Mouse (Mus musculus) spleen, embryonic (tissue): ENCODE data around the gene Casq1.

Experiments
- CTCF ChIA-PET: fragments of 350-600 bp; sonication (Branson Sonifier 250); formaldehyde crosslinking; loops from one replicate; lab custom pipeline; 2022; lab: Charles Lee

The Casq1 gene

DNA sequence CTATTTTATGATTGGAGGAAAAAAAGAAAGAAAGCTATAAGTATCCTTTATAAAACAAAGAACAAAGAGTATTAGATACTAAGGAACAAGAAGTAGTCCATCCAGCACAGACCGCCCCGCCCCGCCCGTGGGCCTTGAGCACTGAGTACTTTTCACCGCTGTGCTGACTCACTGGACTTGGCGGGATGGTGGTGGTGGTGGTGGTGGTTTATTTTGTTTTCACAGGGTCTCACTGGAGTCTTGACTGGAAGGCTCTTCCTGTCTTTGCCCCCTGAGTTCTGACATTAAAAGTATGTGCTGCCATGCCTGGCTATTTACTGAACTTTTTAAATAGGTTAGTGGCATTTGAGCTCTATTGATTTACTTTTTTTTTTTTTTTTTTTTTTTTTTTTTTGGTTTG is 36.6 kb downstream of the Casq1 start:
- CTCF ChIA-PET = interaction anchor here (0.6 kb wide), 2 partner anchors 67 to 298 kb away, joined by 4 read pairs; no protein-coding TSS in a partner anchor

GRCm38 (mm10) chr1:172181777-172182176 is 37.9 kb downstream of the Casq1 start:
- CTCF ChIA-PET = interaction anchor here (0.8 kb wide), 1 partner anchor 76 kb away, joined by 3 read pairs; no protein-coding TSS in a partner anchor

DNA sequence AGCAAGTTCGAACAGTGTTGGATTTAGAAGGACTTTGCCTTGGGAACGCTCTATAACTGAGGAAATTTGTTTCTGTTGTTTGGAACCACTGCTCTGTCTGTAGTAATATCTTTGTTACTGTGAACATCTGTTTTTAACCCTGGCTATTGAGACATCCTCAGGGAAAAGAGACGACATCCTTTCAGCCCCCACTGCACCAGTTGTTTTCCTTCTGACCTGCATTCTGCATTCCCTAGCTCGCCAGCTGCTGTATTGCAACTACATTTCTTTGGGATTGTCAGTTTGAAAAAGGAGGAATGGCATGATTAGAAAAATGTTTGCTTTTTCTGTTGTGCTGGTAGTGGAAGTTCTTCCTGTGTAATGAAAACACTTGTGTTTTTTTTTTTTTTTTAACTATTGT is 38.8 kb downstream of the Casq1 start:
- CTCF ChIA-PET = interaction anchor here (0.7 kb wide), 1 partner anchor 45 kb away, joined by 6 read pairs; no protein-coding TSS in a partner anchor

DNA sequence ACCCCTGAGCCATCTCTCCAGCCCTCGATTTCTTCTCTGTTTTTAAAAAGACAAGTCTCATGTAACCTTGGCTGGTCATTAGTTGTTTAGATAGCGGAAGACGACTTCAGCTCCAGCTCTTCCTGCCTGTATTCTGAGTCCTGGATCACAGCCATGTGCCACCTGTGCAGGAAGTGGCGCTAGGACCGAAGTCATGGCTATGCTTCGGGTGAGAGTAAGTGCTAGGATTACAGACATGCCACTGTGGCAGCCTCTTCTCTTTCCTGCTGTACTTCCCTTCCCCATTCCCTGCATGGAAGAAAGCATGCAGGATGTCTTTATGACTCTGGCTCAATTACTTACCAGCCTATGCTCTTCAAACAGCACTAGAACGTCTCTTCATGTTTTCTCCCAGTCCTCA is 40.6 kb downstream of the Casq1 start:
- CTCF ChIA-PET = interaction anchor here (0.6 to 0.7 kb wide), 2 partner anchors 9 to 130 kb away, joined by 4 read pairs; no protein-coding TSS in a partner anchor

DNA sequence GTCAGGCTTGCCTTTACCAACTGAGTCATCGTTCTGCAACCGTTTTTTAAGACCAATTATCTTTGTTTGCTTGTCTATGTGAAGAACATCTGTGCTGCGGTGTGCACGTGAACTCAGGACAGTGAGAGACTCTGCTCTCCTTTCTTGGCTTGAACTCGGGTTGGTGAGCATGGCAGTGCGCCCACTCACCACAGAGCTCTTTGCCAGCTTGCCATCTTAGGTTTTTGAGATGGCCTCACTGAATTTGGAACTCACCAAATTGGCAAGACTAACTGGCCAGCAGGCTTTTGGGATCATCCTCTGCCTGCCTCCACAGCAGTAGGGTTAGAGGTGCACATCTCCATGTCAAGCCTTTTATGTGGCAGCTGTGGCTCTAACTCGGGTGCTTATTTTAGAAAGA is 41.9 kb downstream of the Casq1 start:
- CTCF ChIA-PET = no interaction called here

- CTCF ChIA-PET = interaction anchor here (0.6 kb wide), 1 partner anchor 136 kb away, joined by 3 read pairs; no protein-coding TSS in a partner anchor
Observed at GRCm38 (mm10) chr1:172173181-172173580, 46.5 kb downstream of the Casq1 start.

- CTCF ChIA-PET = no interaction called here
Observed at GRCm38 (mm10) chr1:172172381-172172780, 47.3 kb downstream of the Casq1 start.

- CTCF ChIA-PET = interaction anchor here (0.5 kb wide), 1 partner anchor 1744 kb away, joined by 6 read pairs; no protein-coding TSS in a partner anchor
Observed at GRCm38 (mm10) chr1:172169809-172170208, 49.9 kb downstream of the Casq1 start.

GRCm38 (mm10) chr1:172167911-172168310 is 51.8 kb downstream of the Casq1 start:
- CTCF ChIA-PET = no interaction called here

DNA sequence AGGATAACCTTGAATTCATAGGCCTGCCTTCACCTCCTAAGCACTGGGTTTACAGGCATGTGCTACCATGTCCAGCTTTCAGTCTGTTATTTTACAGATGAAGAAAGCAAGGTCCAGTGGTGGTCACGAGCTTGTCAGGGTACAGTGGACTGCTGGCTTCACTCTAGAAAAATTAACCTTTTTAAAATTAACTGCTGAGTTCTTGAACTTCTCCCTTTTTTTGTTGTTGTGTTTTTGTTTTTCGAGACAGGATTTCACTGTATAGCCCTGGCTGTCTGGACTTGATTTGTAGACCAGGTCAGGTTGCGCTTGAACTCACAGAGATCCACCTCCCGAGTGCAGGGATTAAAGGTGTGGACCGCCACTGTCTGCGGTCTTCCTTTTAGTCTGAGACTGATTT is 56.7 kb downstream of the Casq1 start:
- CTCF ChIA-PET = interaction anchor here (0.8 kb wide), 1 partner anchor 313 kb away, joined by 3 read pairs; no protein-coding TSS in a partner anchor

- CTCF ChIA-PET = no interaction called here
Observed at GRCm38 (mm10) chr1:172162009-172162408, 57.7 kb downstream of the Casq1 start.

DNA sequence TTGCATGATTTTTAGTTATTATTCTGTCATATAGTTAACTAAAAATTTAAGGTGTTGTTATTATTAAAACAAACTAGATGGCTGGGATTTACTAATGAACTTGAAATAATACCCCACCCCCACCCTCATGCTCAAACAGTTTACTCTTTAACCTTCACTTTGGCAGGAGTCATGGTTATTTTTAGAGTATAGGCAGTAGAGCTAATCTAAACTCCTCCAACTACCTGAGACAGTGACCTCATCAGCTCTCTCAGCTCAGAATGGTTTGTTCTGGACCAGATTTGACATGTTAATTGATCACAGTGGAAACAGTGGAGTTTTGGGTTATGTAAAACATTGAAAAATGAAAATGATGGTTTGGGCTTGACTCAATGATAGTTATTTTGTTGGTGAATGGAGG is 59.2 kb downstream of the Casq1 start:
- CTCF ChIA-PET = interaction anchor here (1.0 kb wide), 1 partner anchor 57 kb away, joined by 13 read pairs; no protein-coding TSS in a partner anchor

- CTCF ChIA-PET = interaction anchor here (0.6 kb wide), 1 partner anchor 139 kb away, joined by 4 read pairs; no protein-coding TSS in a partner anchor
Observed at GRCm38 (mm10) chr1:172159970-172160369, 59.7 kb downstream of the Casq1 start.
